Mouse (Mus musculus): Measurements from ENCODE around the gene Inpp5k. TPM values are rescaled to one million over a fixed set of nuclear protein-coding genes. Genes with fewer than 3 reads are reported as not detected.

Gene Inpp5k
- total and polyA plus RNA-seq, 2 experiments from 2014 or later: 29.2 to 64.6 TPM

- Histone ChIP-seq H3K27ac (ENCODE audit: low read depth) (no peak overlapping the region), H3K36me3 (replicated peaks; ENCODE audit: control insufficient read depth, insufficient read depth, low read length) (no peaks in the 10 kb centered on the region), H3K4me3 (ENCODE audit: low read depth, low read length) (no peak overlapping the region), H3K4me1 (ENCODE audit: control insufficient read depth, insufficient read depth) (peaks cover 10% of the 10 kb centered on the region), H3K4me2 (ENCODE audit: low read depth, low read length) (no peak overlapping the region), H3K9me3 (replicated peaks; ENCODE audit: control insufficient read depth, low read length) (no peaks in the 10 kb centered on the region), H3K27me3 (ENCODE audit: control insufficient read depth, insufficient read depth, low read length) (no peaks in the 10 kb centered on the region), H3K9ac (replicated peaks; ENCODE audit: low read depth, low read length) (no peak overlapping the region)
- no peak for ATAC-seq (ENCODE audit: insufficient read depth, low read depth)
- DNase-seq (ENCODE audit: low spot score): no peak
- TF ChIP-seq EP300 (IDR thresholded peaks at IDR 0.05; ENCODE audit: low read depth) (no peak), CTCF (IDR thresholded peaks at IDR 0.05; ENCODE audit: low read depth) (no peak)
- WGBS: 72% methylated on average over 5 of the region's 5 CpGs
These were observed 43.8 kb upstream of the Inpp5k start for GRCm38 (mm10) chr11:75586963-75587362.

- WGBS: 4% methylated on average over 49 of the region's 49 CpGs
- Histone ChIP-seq H3K9ac (replicated peaks; ENCODE audit: low read depth, low read length) (peak within 1 kb of the TSS; percentile 78), H3K4me2 (ENCODE audit: low read depth, low read length) (peak within 1 kb of the TSS; percentile 95), H3K27ac (ENCODE audit: low read depth) (peak within 1 kb of the TSS; percentile 88), H3K4me1 (ENCODE audit: control insufficient read depth, insufficient read depth) (peaks cover 10% of the 10 kb centered on the region), H3K4me3 (ENCODE audit: low read depth, low read length) (peak within 1 kb of the TSS; percentile 91), H3K27me3 (ENCODE audit: control insufficient read depth, insufficient read depth, low read length) (no peaks in the 10 kb centered on the region), H3K36me3 (replicated peaks; ENCODE audit: control insufficient read depth, insufficient read depth, low read length) (peaks cover 6% of the 10 kb centered on the region; the same call in 1 of the 2 replicates), H3K9me3 (replicated peaks; ENCODE audit: control insufficient read depth, low read length) (no peaks in the 10 kb centered on the region)
- DNase-seq (ENCODE audit: low spot score) (peak; percentile 87), ATAC-seq (ENCODE audit: insufficient read depth, low read depth) (peak; percentile 94)
- TF ChIP-seq CTCF (IDR thresholded peaks at IDR 0.05; ENCODE audit: low read depth) (no peak), EP300 (IDR thresholded peaks at IDR 0.05; ENCODE audit: low read depth) (no peak)
These were observed 43.1 kb upstream of the Inpp5k start, which contains the start of gene Pitpna for GRCm38 (mm10) chr11:75587493-75588284. Gene Pitpna, plus strand, starts transcription at chr11:75588097.

GRCm38 (mm10) chr11:75588285-75588941, 42.4 kb upstream of the Inpp5k start:
- DNase-seq (ENCODE audit: low spot score) (peak; percentile 62), ATAC-seq (ENCODE audit: insufficient read depth, low read depth) (peak; percentile 75)
- H3K9me3 ChIP-seq (replicated peaks; ENCODE audit: control insufficient read depth, low read length): no peaks in the 10 kb centered on the region
- peaks cover 13% of the 10 kb centered on the region for H3K36me3 ChIP-seq (replicated peaks; ENCODE audit: control insufficient read depth, insufficient read depth, low read length)
- no peaks in the 10 kb centered on the region for H3K27me3 ChIP-seq (ENCODE audit: control insufficient read depth, insufficient read depth, low read length)
- peak overlapping the region; percentile 95 for H3K4me2 ChIP-seq (ENCODE audit: low read depth, low read length)
- peaks cover 10% of the 10 kb centered on the region for H3K4me1 ChIP-seq (ENCODE audit: control insufficient read depth, insufficient read depth)
- H3K9ac ChIP-seq (replicated peaks; ENCODE audit: low read depth, low read length): peak overlapping the region; percentile 78
- peak overlapping the region; percentile 88 for H3K27ac ChIP-seq (ENCODE audit: low read depth)
- H3K4me3 ChIP-seq (ENCODE audit: low read depth, low read length): peak overlapping the region; percentile 91
- TF ChIP-seq CTCF (IDR thresholded peaks at IDR 0.05; ENCODE audit: low read depth) (no peak), EP300 (IDR thresholded peaks at IDR 0.05; ENCODE audit: low read depth) (no peak)
- 1% methylated on average over 37 of the region's 37 CpGs for WGBS

- Histone ChIP-seq H3K27me3 (ENCODE audit: control insufficient read depth, insufficient read depth, low read length) (no peaks in the 10 kb centered on the region), H3K9me3 (replicated peaks; ENCODE audit: control insufficient read depth, low read length) (no peaks in the 10 kb centered on the region), H3K36me3 (replicated peaks; ENCODE audit: control insufficient read depth, insufficient read depth, low read length) (peaks cover 36% of the 10 kb centered on the region), H3K27ac (ENCODE audit: low read depth) (no peak overlapping the region), H3K4me2 (ENCODE audit: low read depth, low read length) (no peak overlapping the region), H3K4me3 (ENCODE audit: low read depth, low read length) (no peak overlapping the region), H3K4me1 (ENCODE audit: control insufficient read depth, insufficient read depth) (peaks cover 22% of the 10 kb centered on the region), H3K9ac (replicated peaks; ENCODE audit: low read depth, low read length) (no peak overlapping the region)
- DNase-seq (ENCODE audit: low spot score) (no peak), ATAC-seq (ENCODE audit: insufficient read depth, low read depth) (no peak)
- 69% methylated on average over 5 of the region's 5 CpGs for WGBS
- TF ChIP-seq CTCF (IDR thresholded peaks at IDR 0.05; ENCODE audit: low read depth) (no peak), EP300 (IDR thresholded peaks at IDR 0.05; ENCODE audit: low read depth) (no peak)
These were observed 38.2 kb upstream of the Inpp5k start for GRCm38 (mm10) chr11:75592612-75593011.

- 74% methylated on average over 9 of the region's 9 CpGs for WGBS
- H3K9ac ChIP-seq (replicated peaks; ENCODE audit: low read depth, low read length): no peak overlapping the region
- no peak overlapping the region for H3K27ac ChIP-seq (ENCODE audit: low read depth)
- no peak for DNase-seq (ENCODE audit: low spot score)
- peaks cover 12% of the 10 kb centered on the region for H3K4me1 ChIP-seq (ENCODE audit: control insufficient read depth, insufficient read depth)
- H3K4me3 ChIP-seq (ENCODE audit: low read depth, low read length): no peak overlapping the region
- no peak for TF ChIP-seq CTCF (IDR thresholded peaks at IDR 0.05; ENCODE audit: low read depth)
- no peak for TF ChIP-seq EP300 (IDR thresholded peaks at IDR 0.05; ENCODE audit: low read depth)
- H3K36me3 ChIP-seq (replicated peaks; ENCODE audit: control insufficient read depth, insufficient read depth, low read length): peaks cover 53% of the 10 kb centered on the region
- no peaks in the 10 kb centered on the region for H3K27me3 ChIP-seq (ENCODE audit: control insufficient read depth, insufficient read depth, low read length)
- no peak overlapping the region for H3K4me2 ChIP-seq (ENCODE audit: low read depth, low read length)
- ATAC-seq (ENCODE audit: insufficient read depth, low read depth): no peak
- H3K9me3 ChIP-seq (replicated peaks; ENCODE audit: control insufficient read depth, low read length): no peaks in the 10 kb centered on the region
These were observed 36.4 kb upstream of the Inpp5k start for GRCm38 (mm10) chr11:75594431-75594830.

All from heart, postnatal 0 days (tissue).